Mouse (Mus musculus) MEL (cell line): Measurements from ENCODE around the gene Ctdspl. TPM values are rescaled to one million over a fixed set of nuclear protein-coding genes. Genes with fewer than 3 reads are reported as not detected.
A peak's percentile ranks its signal among the peaks of the same experiment; 100 is the strongest.

ENCODE experiments used
- DNase-seq: peaks from one replicate; pipeline ENCODE4 v3.0.0; 2011; ENCODE audit warnings: low read depth, low spot score
- H3K27ac ChIP-seq: 2 replicates; pipeline ENCODE4 v1.5.1; 2012; ENCODE audit warnings: low read depth, mild to moderate bottlenecking, control low read depth, low read length, moderate library complexity; ENCODE audit not compliant: control insufficient read depth
- H3K27me3 ChIP-seq, 2 experiments: fragments of 150-350 bp in 1 of 2; sonication (generic) in 1 of 2; 2 replicates each; pipeline ENCODE4 v1.6.1; 2012; ENCODE audit warnings: low read length in 2 of 2, mild to moderate bottlenecking in 2 of 2, improper control_type of control experiment in 1 of 2, moderate library complexity in 1 of 2; ENCODE audit not compliant: insufficient read depth in 2 of 2, control insufficient read depth in 1 of 2
- H3K36me3 ChIP-seq, 2 experiments: 2 replicates each; pipeline ENCODE4 v1.6.1; 2012 to 2014; ENCODE audit warnings: low read length in 2 of 2, improper control_type of control experiment in 1 of 2, inconsistent platforms in 1 of 2, mild to moderate bottlenecking in 1 of 2; ENCODE audit not compliant: insufficient read depth in 2 of 2, control insufficient read depth in 1 of 2
- H3K4me1 ChIP-seq, 2 experiments: fragments of 150-350 bp in 1 of 2; sonication (generic) in 1 of 2; 2 replicates each; pipeline ENCODE4 v1.6.1; 2012; ENCODE audit warnings: low read length in 2 of 2, improper control_type of control experiment in 1 of 2, mild to moderate bottlenecking in 1 of 2; ENCODE audit not compliant: insufficient read depth in 2 of 2, control insufficient read depth in 1 of 2
- H3K4me3 ChIP-seq, 2 experiments: fragments of 150-350 bp in 1 of 2; sonication (generic) in 1 of 2; 2 replicates each; pipeline ENCODE4 v1.5.1; 2012; ENCODE audit warnings: low read depth in 2 of 2, low read length in 2 of 2, mild to moderate bottlenecking in 2 of 2, moderate library complexity in 2 of 2, control low read depth in 1 of 2, improper control_type of control experiment in 1 of 2; ENCODE audit not compliant: control insufficient read depth in 1 of 2, insufficient read depth in 1 of 2
- H3K79me2 ChIP-seq: 2 replicates; pipeline ENCODE4 v1.6.1; 2012; ENCODE audit warnings: mild to moderate bottlenecking, low read length, moderate library complexity; ENCODE audit not compliant: control insufficient read depth, poor library complexity, insufficient read depth
- H3K9ac ChIP-seq: 2 replicates; pipeline ENCODE4 v1.6.1; 2012; ENCODE audit warnings: low read depth, mild to moderate bottlenecking, control low read depth, low read length, moderate library complexity; ENCODE audit not compliant: control insufficient read depth, poor library complexity, severe bottlenecking
- H3K9me3 ChIP-seq: fragments of 150-350 bp; sonication (generic); replicated peaks from 2 replicates; pipeline ENCODE4 v1.6.1; 2012; ENCODE audit warnings: mild to moderate bottlenecking, low read length, improper control_type of control experiment, moderate library complexity; ENCODE audit not compliant: insufficient read depth
- CHD1 ChIP-seq: IDR thresholded peaks from 2 replicates; pipeline ENCODE4 v1.6.1; 2012; ENCODE audit warnings: low read depth, mild to moderate bottlenecking, inconsistent platforms, low read length, improper control_type of control experiment
- CHD2 ChIP-seq: IDR thresholded peaks from 2 replicates; pipeline ENCODE4 v1.6.1; 2011; ENCODE audit warnings: low read length, improper control_type of control experiment
- CTCF ChIP-seq, 3 experiments: IDR thresholded peaks in 2 of 3; conservative IDR thresholded peaks in 1 of 3; 2 replicates each; pipeline ENCODE4 v1.5.1; 2011 to 2012; ENCODE audit warnings: low read length in 3 of 3, low read depth in 2 of 3, mild to moderate bottlenecking in 2 of 3, improper control_type of control experiment in 1 of 3, inconsistent platforms in 1 of 3, mixed read lengths in 1 of 3, moderate library complexity in 1 of 3; ENCODE audit not compliant: control insufficient read depth in 1 of 3, insufficient read depth in 1 of 3, poor library complexity in 1 of 3, severe bottlenecking in 1 of 3
- E2F4 ChIP-seq: IDR thresholded peaks from 2 replicates; pipeline ENCODE4 v1.6.1; 2011; ENCODE audit warnings: low read depth, low read length, improper control_type of control experiment, borderline replicate concordance
- ELF1 ChIP-seq: IDR thresholded peaks from 2 replicates; pipeline ENCODE4 v1.6.1; 2014; ENCODE audit warnings: low read depth, mild to moderate bottlenecking, inconsistent platforms, low read length, improper control_type of control experiment, moderate library complexity
- GABPA ChIP-seq: IDR thresholded peaks from 2 replicates; pipeline ENCODE4 v1.6.1; 2012; ENCODE audit warnings: low read depth, mild to moderate bottlenecking, inconsistent platforms, low read length, improper control_type of control experiment, moderate library complexity
- GATA1 ChIP-seq: IDR thresholded peaks from 2 replicates; pipeline ENCODE4 v1.6.1; 2011; ENCODE audit warnings: low read depth, low read length, improper control_type of control experiment
- HCFC1 ChIP-seq: IDR thresholded peaks from 2 replicates; pipeline ENCODE4 v1.6.1; 2012; ENCODE audit warnings: low read depth, mild to moderate bottlenecking, inconsistent platforms, low read length, improper control_type of control experiment, moderate library complexity
- JUND ChIP-seq: IDR thresholded peaks from 2 replicates; pipeline ENCODE4 v1.6.1; 2011; ENCODE audit warnings: low read depth, mild to moderate bottlenecking, improper control_type of control experiment, low read length
- MAFK ChIP-seq: IDR thresholded peaks from 2 replicates; pipeline ENCODE4 v1.6.1; 2011; ENCODE audit warnings: low read depth, mild to moderate bottlenecking, low read length, improper control_type of control experiment, borderline replicate concordance
- MAX ChIP-seq: IDR thresholded peaks from 2 replicates; pipeline ENCODE4 v1.6.1; 2011; ENCODE audit warnings: low read length, improper control_type of control experiment
- MEF2A ChIP-seq: IDR thresholded peaks from 2 replicates; pipeline ENCODE4 v1.6.1; 2014; ENCODE audit warnings: low read depth, mild to moderate bottlenecking, inconsistent platforms, low read length, improper control_type of control experiment; ENCODE audit not compliant: poor library complexity, insufficient replicate concordance, severe bottlenecking; ENCODE audit errors: extremely low read depth
- MYB ChIP-seq: IDR thresholded peaks from 2 replicates; pipeline ENCODE4 v1.6.1; 2011; ENCODE audit warnings: mild to moderate bottlenecking, low read depth, low read length, improper control_type of control experiment
- NELFE ChIP-seq: IDR thresholded peaks from 2 replicates; pipeline ENCODE4 v1.6.1; 2011; ENCODE audit warnings: low read depth, low read length, improper control_type of control experiment
- RAD21 ChIP-seq: IDR thresholded peaks from 2 replicates; pipeline ENCODE4 v1.6.1; 2011; ENCODE audit warnings: mild to moderate bottlenecking, low read depth, low read length, improper control_type of control experiment
- SMC3 ChIP-seq: IDR thresholded peaks from 2 replicates; pipeline ENCODE4 v1.6.1; 2011; ENCODE audit warnings: low read depth, low read length, improper control_type of control experiment
- TAL1 ChIP-seq: IDR thresholded peaks from 2 replicates; pipeline ENCODE4 v1.6.1; 2012; ENCODE audit warnings: mild to moderate bottlenecking, inconsistent platforms, low read length, moderate library complexity, mixed read lengths
- UBTF ChIP-seq: IDR thresholded peaks from 2 replicates; pipeline ENCODE4 v1.6.1; 2012; ENCODE audit warnings: low read depth, mild to moderate bottlenecking, inconsistent platforms, low read length, improper control_type of control experiment, moderate library complexity, borderline replicate concordance; ENCODE audit not compliant: insufficient read depth
- USF1 ChIP-seq: IDR thresholded peaks from 2 replicates; pipeline ENCODE4 v1.6.1; 2014; ENCODE audit warnings: low read depth, mild to moderate bottlenecking, inconsistent platforms, low read length, improper control_type of control experiment, moderate library complexity
- USF2 ChIP-seq, 2 experiments: IDR thresholded peaks; 2 replicates each; pipeline ENCODE4 v1.6.1; 2011 to 2012; ENCODE audit warnings: improper control_type of control experiment in 2 of 2, low read length in 2 of 2, borderline replicate concordance in 1 of 2, inconsistent platforms in 1 of 2, low read depth in 1 of 2, mild to moderate bottlenecking in 1 of 2; ENCODE audit not compliant: insufficient read depth in 1 of 2
- ZC3H11A ChIP-seq: IDR thresholded peaks from 2 replicates; pipeline ENCODE4 v1.6.1; 2012; ENCODE audit warnings: low read depth, mild to moderate bottlenecking, inconsistent platforms, low read length, improper control_type of control experiment
- ZKSCAN1 ChIP-seq: IDR thresholded peaks from 2 replicates; pipeline ENCODE4 v1.6.1; 2012; ENCODE audit warnings: low read depth, mild to moderate bottlenecking, inconsistent platforms, low read length, improper control_type of control experiment, moderate library complexity
- polyA plus RNA-seq, 2 experiments: library from polyadenylated mRNA; stranded (reverse) in 1 of 2; unstranded in 1 of 2; fragments of >175 nt in 1 of 2; fragments of >200 nt in 1 of 2; gene quantifications; 2 replicates each; pipeline versions ENCODE4 v1.2.1 to v1.2.4; 2012; ENCODE audit warnings: low replicate concordance in 2 of 2, low read depth in 1 of 2; ENCODE audit not compliant: insufficient read length in 2 of 2, insufficient read depth in 1 of 2, missing spikeins in 1 of 2
- total RNA-seq: library from RNA; depleted of rRNA; stranded (reverse); fragments of 300-350 nt; gene quantifications from 2 replicates; pipeline ENCODE4 v1.2.3, GENCODE M21; 2012

The Ctdspl gene
- total and polyA plus RNA-seq, 3 experiments, result 15.3 to 20.7 TPM; not detected in 1

- Histone ChIP-seq H3K9me3 (no peaks in the 10 kb centered on the region), H3K9ac (no peak overlapping the region), H3K27ac (no peak overlapping the region), H3K36me3 (no peaks in the 10 kb centered on the region), H3K79me2 (no peaks in the 10 kb centered on the region), H3K4me1 (peaks cover 0 to 3% of the 10 kb centered on the region in 2 experiments; a peak in 1 of 4 replicates), H3K27me3 (no peaks in the 10 kb centered on the region), H3K4me3 (no peak overlapping the region)
- DNase-seq, result no peak
- no peak for TF ChIP-seq USF2 (IDR thresholded peaks at IDR 0.05; ENCODE audit: borderline replicate concordance in 1 of 2, insufficient read depth in 1 of 2, low read depth in 1 of 2, low read length in 2 of 2)
- no peak for TF ChIP-seq CHD2
- no peak for TF ChIP-seq CHD1
- no peak for TF ChIP-seq ELF1
- no peak for TF ChIP-seq MAFK
- no peak for TF ChIP-seq SMC3
- no peak for TF ChIP-seq E2F4
- no peak for TF ChIP-seq HCFC1
These were observed 47.7 kb upstream of the Ctdspl start for GRCm38 (mm10) chr9:118878596-118878995.

- H3K27me3 ChIP-seq, result no peaks in the 10 kb centered on the region
- peak; percentile 65 for DNase-seq
- H3K36me3 ChIP-seq, result no peaks in the 10 kb centered on the region
- no peak overlapping the region for H3K9ac ChIP-seq
- H3K9me3 ChIP-seq, result no peaks in the 10 kb centered on the region
- H3K27ac ChIP-seq, result no peak overlapping the region
- no peaks in the 10 kb centered on the region for H3K79me2 ChIP-seq
- H3K4me3 ChIP-seq, result no peak overlapping the region
- TF ChIP-seq RAD21 (peak; percentile 49), MYB (no peak), USF1 (0 out of 2 replicates have a peak, but pooled peaks have one; percentile 9), ZC3H11A (0 out of 2 replicates have a peak, but pooled peaks have one; percentile 21), MEF2A (no peak), SMC3 (peak; percentile 60), TAL1 (no peak), CTCF (IDR thresholded peaks at IDR 0.05 in 2 of 3, conservative IDR thresholded peaks at IDR 0.05 in 1 of 3; ENCODE audit: control insufficient read depth in 1 of 3, insufficient read depth in 1 of 3, low read depth in 2 of 3, low read length in 3 of 3, poor library complexity in 1 of 3, severe bottlenecking in 1 of 3) (peak; percentile 73 to 81 (median 74)), GABPA (no peak), NELFE (no peak), ZKSCAN1 (no peak), MAX (no peak), UBTF (no peak), USF2 (IDR thresholded peaks at IDR 0.05; ENCODE audit: borderline replicate concordance in 1 of 2, insufficient read depth in 1 of 2, low read depth in 1 of 2, low read length in 2 of 2) (no peak), JUND (no peak), GATA1 (no peak)
- TF ChIP-seq, all 39 proteins: peak for 5
- peaks cover 0 to 3% of the 10 kb centered on the region in 2 experiments; a peak in 1 of 4 replicates for H3K4me1 ChIP-seq
These were observed 44.8 kb upstream of the Ctdspl start for GRCm38 (mm10) chr9:118881281-118881945.
